Mouse (Mus musculus): ENCODE measurements around the gene Rft1.

GRCm38 (mm10) chr14:30637087-30637486 is 17.1 kb upstream of the Rft1 start:
- TF ChIP-seq POLR2A (IDR thresholded peaks at IDR 0.05; ENCODE audit: extremely low read depth, insufficient read depth, low read length) (no peak), CTCF (IDR thresholded peaks at IDR 0.05; ENCODE audit: extremely low read depth, insufficient read depth, low read length) (no peak)

Data from cortical plate, adult 2 months (tissue).